8 mouse cellular contexts compared by ENCODE assay signal in genomic region chr3:90412312-90413010, GRCm38 (mm10). TPM values are rescaled to one million over a fixed set of nuclear protein-coding genes. Genes with fewer than 3 reads are reported as not detected.
DNase-seq lines count a peak whose midpoint lies in the region; ATAC-seq lines count a peak whose summit lies in the region.

No protein-coding gene starts in this region.

- H3K4me3 ChIP-seq in liver, embryonic 12.5 days: no peak overlapping the region
- H3K4me3 ChIP-seq in stomach, embryonic 15.5 days (replicated peaks): no peak overlapping the region

- WGBS in liver, embryonic 12.5 days (ENCODE audit: insufficient replicate concordance): 43% methylated on average over 5 of the region's 5 CpGs
- WGBS in stomach, embryonic 15.5 days: 45% methylated on average over 5 of the region's 5 CpGs

- H3K4me1 ChIP-seq in liver, embryonic 12.5 days: 0 out of 2 replicates have a peak, but pooled peaks cover 4% of the 10 kb centered on the region
- no peaks in the 10 kb centered on the region for H3K4me1 ChIP-seq in stomach, embryonic 15.5 days

- H3K4me2 ChIP-seq in liver, embryonic 12.5 days: no peak overlapping the region
- no peak overlapping the region for H3K4me2 ChIP-seq in stomach, embryonic 15.5 days

- H3K36me3 ChIP-seq in liver, embryonic 12.5 days: peaks cover 99% of the 10 kb centered on the region
- H3K36me3 ChIP-seq in stomach, embryonic 15.5 days: peaks cover 46% of the 10 kb centered on the region

- H3K27me3 ChIP-seq in liver, embryonic 12.5 days (replicated peaks): no peaks in the 10 kb centered on the region
- no peaks in the 10 kb centered on the region for H3K27me3 ChIP-seq in stomach, embryonic 15.5 days (replicated peaks)

- intact Hi-C loops in left cerebral cortex, postnatal 4 days (cut with DNase I): loop anchor here (5.0 kb wide), 1 partner anchor 55 kb away; the partner anchor contains the start of gene Npr1

- DNase-seq in liver: peak; percentile 73
- DNase-seq in cerebellum, adult 11 months: peak; percentile 50
- DNase-seq in induced T-regulatory cell, adult 2 months (ENCODE audit: low read depth): peak; percentile 79
- DNase-seq in left cerebral cortex, postnatal 4 days: peak; percentile 69
- DNase-seq in natural killer cell, adult 2 months (ENCODE audit: low spot score in 2 of 2): peak; percentile 42 to 53

- ATAC-seq in liver, embryonic 12.5 days: no peak
- ATAC-seq in frontal cortex, adult (ENCODE audit: low TSS enrichment): peak; percentile 73
- ATAC-seq in stomach, embryonic 15.5 days (ENCODE audit: insufficient read depth, low FRiP score, low read depth): peak; percentile 60; the same call in 1 of the 2 replicates

- H3K9ac ChIP-seq in liver, embryonic 12.5 days: no peak overlapping the region
- H3K9ac ChIP-seq in stomach, embryonic 15.5 days: no peak overlapping the region

- no peak overlapping the region for H3K27ac ChIP-seq in liver, embryonic 12.5 days
- no peak overlapping the region for H3K27ac ChIP-seq in stomach, embryonic 15.5 days

- H3K9me3 ChIP-seq in liver, embryonic 12.5 days (replicated peaks): no peaks in the 10 kb centered on the region
- no peaks in the 10 kb centered on the region for H3K9me3 ChIP-seq in stomach, embryonic 15.5 days

RNA-seq across cellular contexts. Expression of gene Ints3, which starts 21.0 kb away (rescaled TPM):
- 20.8 and 21.4 TPM in 2 replicates for polyA plus RNA-seq in liver, embryonic 12.5 days (2016; fragmentation: Nextera tagmentation; extraction: Ambion mirVana)
- 10 to 100 TPM; 71.0 to 73.8 TPM for total RNA-seq in left cerebral cortex, postnatal 4 days (2021)
- 27.0 and 29.2 TPM in 2 replicates for polyA plus RNA-seq in stomach, embryonic 15.5 days (2015; fragmentation: Nextera tagmentation; extraction: Ambion mirVana)

RNA-seq across cellular contexts. Expression of gene Slc27a3, which starts 22.7 kb away (rescaled TPM):
- 3.7 and 4.1 TPM in 2 replicates for polyA plus RNA-seq in liver, embryonic 12.5 days (2016; fragmentation: Nextera tagmentation; extraction: Ambion mirVana)
- 10 to 100 TPM; 25.8 to 26.3 TPM for total RNA-seq in left cerebral cortex, postnatal 4 days (2021)
- 14.5 and 16.1 TPM in 2 replicates for polyA plus RNA-seq in stomach, embryonic 15.5 days (2015; fragmentation: Nextera tagmentation; extraction: Ambion mirVana)

RNA-seq across cellular contexts. Expression of gene Npr1, which starts 53.2 kb away (rescaled TPM):
- 5.1 and 5.3 TPM in 2 replicates for polyA plus RNA-seq in liver, embryonic 12.5 days (2016; fragmentation: Nextera tagmentation; extraction: Ambion mirVana)
- total RNA-seq in left cerebral cortex, postnatal 4 days (2021): 1 to 10 TPM; 3.1 to 3.8 TPM
- 5.3 and 5.7 TPM in 2 replicates for polyA plus RNA-seq in stomach, embryonic 15.5 days (2015; fragmentation: Nextera tagmentation; extraction: Ambion mirVana)
